Mouse (Mus musculus): ENCODE data around the gene Zfp668. TPM values are rescaled to one million over a fixed set of nuclear protein-coding genes. Genes with fewer than 3 reads are reported as not detected.
A peak's percentile ranks its signal among the peaks of the same experiment; 100 is the strongest.

The Zfp668 gene
- polyA plus RNA-seq (2016; fragmentation: Nextera tagmentation; extraction: Ambion mirVana) = 34.7 and 38.9 TPM in 2 replicates

DNA sequence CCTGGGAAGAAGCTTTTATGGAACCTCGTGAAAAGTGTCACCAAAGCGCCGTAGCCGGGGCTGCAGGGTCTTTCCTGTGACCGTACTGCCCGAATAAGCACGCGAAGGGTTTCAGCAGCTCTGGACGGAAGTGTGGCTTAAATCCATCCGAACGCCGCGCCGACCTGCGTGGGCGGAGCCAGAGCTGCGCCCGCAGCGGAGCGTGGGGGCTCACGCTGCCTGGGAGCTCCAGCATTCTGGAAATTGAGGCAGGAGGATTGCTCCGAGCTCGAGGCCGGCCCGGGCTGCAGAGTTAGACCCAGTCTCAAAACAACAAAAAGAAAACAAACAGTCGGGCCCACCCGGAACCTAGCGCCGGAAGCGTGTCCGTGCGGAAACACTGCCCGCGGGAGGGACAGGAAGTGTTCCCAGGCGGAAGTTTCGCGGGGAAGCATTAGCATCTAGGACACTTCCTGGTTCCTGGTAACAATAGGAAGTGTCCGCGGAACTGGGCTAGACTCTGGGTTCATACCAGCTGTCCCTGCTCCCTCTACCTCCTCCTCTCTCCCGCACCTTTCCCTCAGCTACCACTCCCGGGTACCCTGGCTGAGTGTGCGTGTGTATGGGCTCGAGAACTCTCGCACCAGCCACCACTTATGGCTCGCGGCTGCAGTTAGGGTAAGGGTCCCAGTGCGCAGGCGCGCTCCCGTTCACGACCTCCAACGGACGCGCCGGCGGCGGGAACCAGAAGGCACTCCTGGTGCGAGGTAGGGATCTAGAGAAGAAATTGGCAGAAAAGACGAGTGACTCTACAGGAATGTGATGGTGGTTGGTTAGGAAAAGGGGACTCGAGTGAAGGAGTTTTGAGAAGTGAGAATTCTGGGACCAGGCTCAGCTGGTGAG is at the start of gene Zfp668:
Gene Zfp668 (minus strand): TSS at position 362 of the 882 bp plus-strand sequence.
- Histone ChIP-seq H3K4me3 (peak within 1 kb of the TSS; percentile 94), H3K27ac (peak within 1 kb of the TSS; percentile 94), H3K9me3 (no peaks in the 10 kb centered on the region), H3K36me3 (peaks cover 42% of the 10 kb centered on the region), H3K4me1 (peaks cover 25% of the 10 kb centered on the region), H3K4me2 (replicated peaks) (peak within 1 kb of the TSS; percentile 87), H3K27me3 (replicated peaks) (no peaks in the 10 kb centered on the region), H3K9ac (peak within 1 kb of the TSS; percentile 97)
- peak; percentile 54 for ATAC-seq (ENCODE audit: low FRiP score, low read depth)
- under 1% methylated on average over 60 of the region's 60 CpGs for WGBS

DNA sequence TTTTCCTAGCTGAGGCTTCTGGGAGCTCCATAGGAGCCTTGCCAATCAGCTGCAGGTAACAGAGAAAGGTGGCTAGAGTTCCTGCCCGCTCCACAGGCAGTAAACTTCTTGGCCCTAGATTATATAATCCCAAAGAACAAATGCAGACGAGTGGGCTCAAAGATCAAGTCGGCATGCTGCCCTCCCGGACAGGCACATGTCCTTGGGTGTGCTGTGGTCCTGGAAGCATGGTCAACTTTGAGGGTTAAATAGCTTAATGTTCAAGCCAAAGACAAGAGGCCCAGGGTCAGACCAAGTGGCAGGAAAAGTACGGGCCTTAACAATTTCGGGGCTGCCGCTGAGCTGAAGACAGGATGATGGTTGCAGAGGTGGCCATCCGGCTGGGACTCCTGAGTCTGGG is 49.4 kb upstream of the Zfp668 start:
- Histone ChIP-seq H3K4me2 (replicated peaks) (no peak overlapping the region), H3K36me3 (peaks cover 54% of the 10 kb centered on the region), H3K4me1 (no peaks in the 10 kb centered on the region), H3K4me3 (no peak overlapping the region), H3K9ac (no peak overlapping the region), H3K9me3 (no peaks in the 10 kb centered on the region), H3K27me3 (replicated peaks) (peaks cover 28% of the 10 kb centered on the region), H3K27ac (no peak overlapping the region)
- ATAC-seq (ENCODE audit: low FRiP score, low read depth) = no peak
- WGBS = 93% methylated on average over 8 of the region's 8 CpGs

DNA sequence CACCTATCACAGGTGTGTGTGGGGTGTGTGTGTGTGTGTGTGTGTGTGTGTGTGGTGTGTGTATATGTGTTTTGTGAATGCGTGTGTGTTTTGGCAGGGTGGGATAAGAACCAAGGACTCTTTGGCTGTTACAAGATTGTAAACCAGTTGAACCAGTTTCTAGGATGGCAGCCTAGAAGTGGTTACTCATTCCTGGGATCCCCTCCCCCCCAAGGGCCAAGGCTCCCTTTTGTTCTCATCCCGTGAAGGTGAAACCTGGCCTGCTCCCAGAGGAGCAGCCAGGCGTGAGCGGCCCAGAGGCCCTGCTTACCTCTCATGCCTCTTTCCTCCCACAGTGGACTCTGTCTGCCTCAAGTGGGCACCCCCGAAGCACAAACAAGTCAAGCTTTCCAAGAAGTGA is 48.6 kb upstream of the Zfp668 start:
- Histone ChIP-seq H3K9me3 (no peaks in the 10 kb centered on the region), H3K27ac (no peak overlapping the region), H3K27me3 (replicated peaks) (peaks cover 26% of the 10 kb centered on the region), H3K4me3 (no peak overlapping the region), H3K4me1 (no peaks in the 10 kb centered on the region), H3K36me3 (peaks cover 62% of the 10 kb centered on the region), H3K4me2 (replicated peaks) (no peak overlapping the region), H3K9ac (no peak overlapping the region)
- whole genome bisulfite sequencing = 79% methylated on average over 5 of the region's 5 CpGs
- no peak for ATAC-seq (ENCODE audit: low FRiP score, low read depth)

DNA sequence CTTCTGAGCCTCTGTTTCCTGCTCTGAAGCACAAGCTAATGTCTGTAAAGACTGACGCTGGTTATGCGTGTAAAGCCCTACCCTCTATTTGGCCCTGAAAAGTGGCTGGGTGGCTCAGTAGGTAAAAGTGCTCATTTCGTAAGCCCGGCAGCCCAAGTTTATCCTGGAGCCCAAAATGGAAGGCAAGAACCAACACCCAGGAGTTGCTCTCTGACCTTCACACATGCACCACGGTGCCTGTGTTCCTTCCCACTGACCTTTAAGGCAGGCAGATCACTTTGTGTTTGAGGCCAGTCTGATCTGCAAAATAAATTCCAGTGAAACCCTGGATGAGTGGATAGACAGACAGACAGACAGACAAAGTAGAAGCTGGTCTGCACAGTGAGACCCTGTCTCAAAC is 47.1 kb upstream of the Zfp668 start:
- H3K27ac ChIP-seq = no peak overlapping the region
- WGBS = 93% methylated on average over 5 of the region's 5 CpGs
- H3K36me3 ChIP-seq = peaks cover 69% of the 10 kb centered on the region
- ATAC-seq (ENCODE audit: low FRiP score, low read depth) = no peak
- no peak overlapping the region for H3K4me2 ChIP-seq (replicated peaks)
- no peaks in the 10 kb centered on the region for H3K4me1 ChIP-seq
- H3K9ac ChIP-seq = no peak overlapping the region
- peaks cover 10% of the 10 kb centered on the region for H3K27me3 ChIP-seq (replicated peaks)
- H3K4me3 ChIP-seq = no peak overlapping the region
- H3K9me3 ChIP-seq = no peaks in the 10 kb centered on the region

DNA sequence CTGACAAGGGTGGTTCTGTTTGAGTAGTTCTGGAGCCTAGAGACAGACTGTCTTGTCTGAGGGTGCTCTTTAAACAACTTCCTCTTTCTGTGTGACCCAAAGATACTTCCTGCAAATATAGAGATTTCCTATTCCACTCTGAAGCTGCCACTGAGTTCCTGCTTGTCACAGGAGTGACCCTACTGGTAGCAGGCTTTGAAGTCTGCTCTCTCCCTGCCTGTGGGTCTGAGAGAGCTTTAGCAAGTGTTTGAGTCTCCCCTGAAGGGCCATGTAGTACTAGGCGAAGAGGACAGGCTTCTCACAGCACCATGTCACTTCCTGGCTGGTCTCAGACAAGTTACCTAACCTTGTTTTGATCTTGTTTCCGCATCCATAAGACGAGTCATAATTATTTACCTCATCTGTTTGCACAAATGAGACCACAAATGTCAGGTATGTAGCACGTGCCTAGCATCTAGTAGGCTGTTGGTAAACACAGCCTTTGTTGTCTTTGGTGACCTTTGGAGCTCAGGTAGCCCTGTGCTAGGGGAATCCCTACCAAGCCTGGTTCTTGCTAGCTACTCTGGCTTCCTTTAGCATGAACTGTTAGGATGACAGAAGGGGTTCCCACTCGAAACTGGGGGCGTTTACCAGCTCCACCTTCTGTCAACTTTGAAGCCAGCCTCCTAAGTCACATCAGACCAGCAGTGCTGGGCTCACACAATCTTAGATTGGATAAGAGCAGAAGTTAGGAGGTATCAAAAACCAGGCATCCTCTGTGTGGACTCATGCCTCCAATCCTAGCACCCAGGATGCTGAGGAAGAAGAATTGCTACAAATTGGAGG is 46.0 kb upstream of the Zfp668 start:
- no peak overlapping the region for H3K27ac ChIP-seq
- 0 out of 2 replicates have a peak, but pooled peaks cover under 1% of the 10 kb centered on the region for H3K27me3 ChIP-seq (replicated peaks)
- no peak overlapping the region for H3K4me2 ChIP-seq (replicated peaks)
- no peak overlapping the region for H3K4me3 ChIP-seq
- WGBS = 79% methylated on average over 6 of the region's 6 CpGs
- H3K36me3 ChIP-seq = peaks cover 76% of the 10 kb centered on the region
- no peaks in the 10 kb centered on the region for H3K9me3 ChIP-seq
- H3K9ac ChIP-seq = no peak overlapping the region
- no peaks in the 10 kb centered on the region for H3K4me1 ChIP-seq
- ATAC-seq (ENCODE audit: low FRiP score, low read depth) = no peak

DNA sequence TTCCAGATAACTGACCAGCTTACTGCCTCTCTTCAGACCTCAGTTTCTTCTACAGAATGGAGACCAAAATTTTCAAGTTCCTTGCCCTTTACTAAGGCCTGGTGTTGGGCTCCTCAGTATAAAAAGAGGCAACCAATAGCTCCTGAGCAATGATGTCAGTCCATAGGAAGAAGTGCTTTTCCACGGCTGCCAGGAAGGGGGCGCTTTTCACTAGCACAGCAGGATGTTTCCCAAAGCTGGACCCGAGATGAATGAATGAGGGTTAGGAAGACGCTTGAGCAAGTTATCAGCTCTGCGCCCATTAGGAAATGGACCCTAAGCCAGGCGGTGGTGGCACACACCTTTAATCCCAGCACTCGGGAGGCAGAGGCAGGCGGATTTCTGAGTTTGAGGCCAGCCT is 44.9 kb upstream of the Zfp668 start:
- Histone ChIP-seq H3K4me3 (no peak overlapping the region), H3K4me2 (replicated peaks) (no peak overlapping the region), H3K9me3 (no peaks in the 10 kb centered on the region), H3K9ac (no peak overlapping the region), H3K4me1 (no peaks in the 10 kb centered on the region), H3K27me3 (replicated peaks) (no peaks in the 10 kb centered on the region), H3K27ac (no peak overlapping the region), H3K36me3 (peaks cover 76% of the 10 kb centered on the region)
- ATAC-seq (ENCODE audit: low FRiP score, low read depth) = no peak
- WGBS = 66% methylated on average over 8 of the region's 8 CpGs

DNA sequence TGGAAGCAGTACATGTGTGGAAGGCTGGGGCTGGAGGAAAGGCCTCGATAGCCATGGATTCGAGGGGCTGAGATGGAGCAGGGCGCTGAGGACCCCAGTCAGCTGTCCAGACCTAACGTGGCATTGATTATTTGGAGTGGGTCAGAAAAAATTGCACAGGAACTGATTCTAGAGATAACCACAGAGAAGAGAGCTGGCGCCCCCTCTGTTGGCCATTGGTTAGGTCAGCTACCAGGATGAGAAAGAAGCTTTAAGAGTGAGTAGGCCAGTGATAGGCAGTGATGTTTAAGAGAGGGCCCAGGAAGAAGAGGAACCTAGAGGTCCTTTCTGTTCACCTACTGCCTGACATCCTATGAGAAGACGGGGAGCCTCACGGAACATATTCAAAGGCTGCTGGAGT is 42.7 kb upstream of the Zfp668 start:
- no peak overlapping the region for H3K27ac ChIP-seq
- ATAC-seq (ENCODE audit: low FRiP score, low read depth) = no peak
- H3K27me3 ChIP-seq (replicated peaks) = no peaks in the 10 kb centered on the region
- no peaks in the 10 kb centered on the region for H3K9me3 ChIP-seq
- H3K36me3 ChIP-seq = peaks cover 67% of the 10 kb centered on the region
- H3K9ac ChIP-seq = no peak overlapping the region
- 82% methylated on average over 7 of the region's 7 CpGs for WGBS
- no peaks in the 10 kb centered on the region for H3K4me1 ChIP-seq
- H3K4me2 ChIP-seq (replicated peaks) = no peak overlapping the region
- no peak overlapping the region for H3K4me3 ChIP-seq

DNA sequence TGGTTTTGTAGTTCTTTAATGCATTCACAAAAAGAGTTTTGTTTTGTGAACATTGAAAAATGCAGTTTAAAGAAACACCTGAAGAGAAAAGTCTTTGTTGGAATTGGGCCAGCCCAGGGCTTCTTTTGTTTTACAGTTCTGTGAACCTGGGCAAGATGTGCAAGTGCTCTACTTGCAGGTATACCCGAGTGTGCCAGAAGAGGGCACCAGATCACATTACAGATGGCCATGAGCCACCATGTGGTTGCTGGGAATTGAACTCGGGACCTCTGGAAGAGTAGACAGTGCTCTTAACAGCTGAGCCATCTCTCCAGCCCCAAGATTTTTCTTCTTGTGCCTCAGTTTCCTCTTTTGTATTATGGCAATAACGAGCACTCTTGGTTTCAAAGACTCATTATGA is 41.6 kb upstream of the Zfp668 start:
- Histone ChIP-seq H3K4me2 (replicated peaks) (no peak overlapping the region), H3K27me3 (replicated peaks) (no peaks in the 10 kb centered on the region), H3K27ac (no peak overlapping the region), H3K4me1 (peaks cover under 1% of the 10 kb centered on the region), H3K9me3 (no peaks in the 10 kb centered on the region), H3K4me3 (no peak overlapping the region), H3K36me3 (peaks cover 56% of the 10 kb centered on the region), H3K9ac (no peak overlapping the region)
- 55% methylated on average over 3 of the region's 3 CpGs for WGBS
- ATAC-seq (ENCODE audit: low FRiP score, low read depth) = no peak

DNA sequence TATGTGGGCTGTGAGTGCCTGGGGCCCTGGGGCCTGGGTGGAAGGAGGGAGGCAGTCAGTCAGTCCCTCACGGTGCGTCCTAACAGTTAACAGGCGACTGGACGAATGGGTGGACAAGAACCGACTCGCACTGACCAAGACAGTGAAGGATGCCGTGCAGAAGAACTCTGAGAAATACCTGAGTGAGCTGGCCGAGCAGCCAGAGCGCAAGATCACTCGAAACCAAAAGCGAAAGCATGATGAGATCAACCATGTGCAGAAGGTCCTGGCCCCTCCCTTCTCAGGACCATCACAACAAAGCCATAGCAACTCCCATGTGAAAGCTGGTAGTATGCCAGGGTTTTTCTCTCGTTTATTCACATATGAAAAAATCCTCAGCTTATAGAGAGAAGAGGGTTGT is 38.7 kb upstream of the Zfp668 start:
- Histone ChIP-seq H3K27me3 (replicated peaks) (no peaks in the 10 kb centered on the region), H3K9ac (no peak overlapping the region), H3K36me3 (peaks cover 33% of the 10 kb centered on the region), H3K27ac (no peak overlapping the region), H3K4me3 (no peak overlapping the region), H3K4me1 (peaks cover 5% of the 10 kb centered on the region), H3K9me3 (no peaks in the 10 kb centered on the region), H3K4me2 (replicated peaks) (no peak overlapping the region)
- 95% methylated on average over 12 of the region's 12 CpGs for WGBS
- no peak for ATAC-seq (ENCODE audit: low FRiP score, low read depth)

DNA sequence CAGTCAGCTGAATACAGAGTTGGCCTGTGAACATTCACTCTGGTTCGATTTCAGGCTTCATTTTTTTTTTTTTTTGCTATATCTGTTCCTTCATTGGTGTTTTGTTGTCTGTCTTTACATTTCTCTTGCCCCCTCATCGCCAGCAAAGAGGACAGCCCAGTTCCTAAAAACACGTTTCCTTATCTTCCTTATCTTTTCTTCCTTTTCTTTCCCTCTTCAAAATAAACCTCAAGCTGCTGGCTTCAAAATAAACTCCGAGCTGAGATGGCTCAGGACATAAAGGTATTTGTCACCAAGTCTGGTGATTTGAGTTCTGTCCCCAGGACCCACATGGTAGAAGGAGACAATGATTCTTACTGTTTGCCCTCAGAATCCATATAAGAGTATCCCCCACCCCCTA is 36.3 kb upstream of the Zfp668 start:
- Histone ChIP-seq H3K4me1 (peaks cover 5% of the 10 kb centered on the region), H3K4me3 (peak overlapping the region; percentile 95), H3K9me3 (no peaks in the 10 kb centered on the region), H3K36me3 (peaks cover 36% of the 10 kb centered on the region), H3K27ac (no peak overlapping the region), H3K27me3 (replicated peaks) (no peaks in the 10 kb centered on the region), H3K9ac (peak overlapping the region; percentile 81), H3K4me2 (replicated peaks) (peak overlapping the region; percentile 78)
- ATAC-seq (ENCODE audit: low FRiP score, low read depth) = no peak
- WGBS = 34% methylated on average over 4 of the region's 4 CpGs

DNA sequence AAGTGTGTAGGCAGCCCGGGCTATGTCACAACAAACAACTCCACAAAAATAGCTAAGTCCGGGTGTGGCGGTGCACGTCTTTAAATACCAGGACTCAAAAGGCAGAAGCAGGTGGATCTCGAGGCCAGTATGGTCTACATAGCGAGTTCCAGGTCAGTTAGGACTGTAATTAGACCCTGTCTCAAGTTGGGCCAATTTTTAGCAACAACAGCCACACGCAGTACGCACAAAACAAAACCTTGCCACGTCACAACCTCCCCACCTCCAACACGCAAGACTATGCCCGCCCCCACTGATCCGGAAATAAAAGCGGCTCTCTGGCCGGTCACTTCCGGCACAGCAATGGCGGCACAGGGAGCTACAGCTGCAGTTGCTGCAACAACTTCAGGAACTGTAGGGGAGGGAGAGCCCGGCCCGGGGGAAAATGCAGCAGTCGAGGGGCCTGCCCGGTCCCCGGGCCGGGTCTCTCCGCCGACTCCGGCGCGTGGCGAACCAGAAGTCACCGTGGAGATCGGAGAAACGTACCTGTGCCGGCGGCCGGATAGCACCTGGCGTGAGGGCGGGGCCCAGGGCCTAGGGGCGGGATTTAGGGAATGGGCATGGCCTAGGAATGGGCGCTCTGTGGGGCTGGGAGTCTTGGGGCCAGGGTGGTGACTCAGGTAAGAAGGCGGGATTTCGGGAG is 35.7 kb upstream of the Zfp668 start, which contains the start of gene Kat8:
Gene Kat8 (plus strand): TSS at position 327 of the 682 bp plus-strand sequence.
- WGBS = 1% methylated on average over 40 of the region's 40 CpGs
- H3K9me3 ChIP-seq = no peaks in the 10 kb centered on the region
- H3K36me3 ChIP-seq = peaks cover 38% of the 10 kb centered on the region
- peak; percentile 94 for ATAC-seq (ENCODE audit: low FRiP score, low read depth)
- peak within 1 kb of the TSS; percentile 78 for H3K4me2 ChIP-seq (replicated peaks)
- peaks cover 5% of the 10 kb centered on the region for H3K4me1 ChIP-seq
- peak within 1 kb of the TSS; percentile 95 for H3K4me3 ChIP-seq
- H3K27ac ChIP-seq = peak within 1 kb of the TSS; percentile 53; the same call in 1 of the 2 replicates
- no peaks in the 10 kb centered on the region for H3K27me3 ChIP-seq (replicated peaks)
- H3K9ac ChIP-seq = peak within 1 kb of the TSS; percentile 81

DNA sequence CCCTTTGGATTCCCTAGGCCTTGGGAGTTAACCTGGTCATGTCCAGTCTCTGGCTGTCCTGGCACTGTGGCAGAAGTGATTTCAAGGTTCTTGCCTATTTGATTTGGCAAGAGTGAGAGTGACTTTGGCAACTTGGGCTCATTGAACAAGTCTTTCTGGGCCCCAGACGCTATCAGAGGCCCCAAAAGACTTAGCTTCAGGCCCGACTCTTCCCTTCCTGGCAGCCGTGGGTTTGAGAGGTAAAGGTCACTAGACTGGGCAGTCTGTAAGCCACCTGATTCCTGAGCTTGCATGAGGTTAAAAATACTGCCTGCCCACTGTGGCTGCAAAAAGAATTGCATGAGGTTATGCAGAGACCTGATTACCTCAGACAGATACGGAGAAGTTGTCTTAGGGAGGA is 32.0 kb upstream of the Zfp668 start:
- Histone ChIP-seq H3K9me3 (no peaks in the 10 kb centered on the region), H3K27me3 (replicated peaks) (no peaks in the 10 kb centered on the region), H3K4me1 (peaks cover 13% of the 10 kb centered on the region), H3K27ac (no peak overlapping the region), H3K4me3 (no peak overlapping the region), H3K4me2 (replicated peaks) (no peak overlapping the region), H3K9ac (no peak overlapping the region), H3K36me3 (peaks cover 45% of the 10 kb centered on the region)
- ATAC-seq (ENCODE audit: low FRiP score, low read depth) = no peak
- WGBS = 95% methylated on average over 4 of the region's 4 CpGs
